Mouse (Mus musculus) forebrain, embryonic 16.5 days (tissue): ENCODE measurements around the gene Nppa. TPM values are rescaled to one million over a fixed set of nuclear protein-coding genes. Genes with fewer than 3 reads are reported as not detected.

Experiments used
- ATAC-seq: fragments of 200-750 bp; cut with Nextera tagmentation; 2 replicates; pipeline ENCODE4 v1.8.0; 2017; ENCODE audit warnings: mild to moderate bottlenecking, moderate library complexity
- H3K27ac ChIP-seq: fragments of 300-500 bp; sonication (generic); 2 replicates; pipeline ENCODE4 v1.5.1; 2014; ENCODE audit warnings: low read length, control low read depth
- H3K27me3 ChIP-seq: fragments of 300-500 bp; sonication (generic); replicated peaks from 2 replicates; pipeline ENCODE4 v1.6.1; 2014; ENCODE audit warnings: low read length; ENCODE audit not compliant: control insufficient read depth, insufficient read depth
- H3K36me3 ChIP-seq: fragments of 300-500 bp; sonication (generic); 2 replicates; pipeline ENCODE4 v1.6.1; 2014; ENCODE audit not compliant: control insufficient read depth, insufficient read depth
- H3K4me1 ChIP-seq: fragments of 300-500 bp; sonication (generic); replicated peaks from 2 replicates; pipeline ENCODE4 v1.6.1; 2014; ENCODE audit warnings: low read length; ENCODE audit not compliant: control insufficient read depth, insufficient read depth
- H3K4me2 ChIP-seq: fragments of 300-500 bp; sonication (generic); 2 replicates; pipeline ENCODE4 v1.6.1; 2014; ENCODE audit warnings: mild to moderate bottlenecking, low read length, control low read depth
- H3K4me3 ChIP-seq: fragments of 300-500 bp; sonication (generic); replicated peaks from 2 replicates; pipeline ENCODE4 v1.5.1; 2014; ENCODE audit warnings: mild to moderate bottlenecking, low read length, control low read depth
- H3K9ac ChIP-seq: fragments of 300-500 bp; sonication (generic); replicated peaks from 2 replicates; pipeline ENCODE4 v1.6.1; 2014; ENCODE audit warnings: low read depth, low read length, control low read depth
- H3K9me3 ChIP-seq: fragments of 300-500 bp; sonication (generic); 2 replicates; pipeline ENCODE4 v1.6.1; 2016; ENCODE audit warnings: low read length; ENCODE audit not compliant: control insufficient read depth
- WGBS: fragments of 180-500 bp; shearing (Covaris S2); extraction: QIAGEN DNeasy Blood & Tissue Kit; methylation state at CpG from one replicate; pipeline ENCODE4 v1.1.7; 2014; 5-methylcytosine and 5-hydroxymethylcytosine counted together
- polyA plus RNA-seq: library from polyadenylated mRNA; unstranded; fragments of >200 nt; fragmentation: Nextera tagmentation; extraction: Ambion mirVana; gene quantifications from 2 replicates; pipeline ENCODE4 v1.2.1, GENCODE M21; 2015

Gene Nppa
- polyA plus RNA-seq, 1 experiment from 2014 or later, result not detected

- H3K4me3 ChIP-seq, result no peak overlapping the region
- H3K4me2 ChIP-seq, result no peak overlapping the region
- peaks cover 13% of the 10 kb centered on the region; the same call in 1 of the 2 replicates for H3K36me3 ChIP-seq
- H3K27ac ChIP-seq, result no peak overlapping the region
- no peaks in the 10 kb centered on the region for H3K4me1 ChIP-seq
- no peaks in the 10 kb centered on the region for H3K9me3 ChIP-seq
- no peak for ATAC-seq
- 88% methylated on average over 5 of the region's 5 CpGs for whole genome bisulfite sequencing
- no peaks in the 10 kb centered on the region for H3K27me3 ChIP-seq
- no peak overlapping the region for H3K9ac ChIP-seq
Measured at GRCm38 (mm10) chr4:148030506-148030905, 30.0 kb downstream of the Nppa start.

- Histone ChIP-seq H3K4me2 (no peak overlapping the region), H3K4me3 (no peak overlapping the region), H3K27me3 (no peaks in the 10 kb centered on the region), H3K27ac (no peak overlapping the region), H3K9ac (no peak overlapping the region), H3K4me1 (peaks cover 7% of the 10 kb centered on the region), H3K9me3 (no peaks in the 10 kb centered on the region), H3K36me3 (peaks cover 6% of the 10 kb centered on the region; the same call in 1 of the 2 replicates)
- 72% methylated on average over 7 of the region's 7 CpGs for WGBS
- ATAC-seq, result no peak
Measured at GRCm38 (mm10) chr4:148033858-148034410, 33.4 kb downstream of the Nppa start.

- no peaks in the 10 kb centered on the region for H3K36me3 ChIP-seq
- no peaks in the 10 kb centered on the region for H3K27me3 ChIP-seq
- no peak for ATAC-seq
- no peak overlapping the region for H3K27ac ChIP-seq
- no peak overlapping the region for H3K4me3 ChIP-seq
- H3K9me3 ChIP-seq, result no peaks in the 10 kb centered on the region
- no peak overlapping the region for H3K4me2 ChIP-seq
- 91% methylated on average over 3 of the region's 3 CpGs for WGBS
- H3K9ac ChIP-seq, result no peak overlapping the region
- peaks cover 18% of the 10 kb centered on the region for H3K4me1 ChIP-seq
Measured at GRCm38 (mm10) chr4:148035440-148035839, 34.9 kb downstream of the Nppa start.

- H3K4me2 ChIP-seq, result peak overlapping the region; percentile 53
- 6% methylated on average over 26 of the region's 26 CpGs for WGBS
- no peaks in the 10 kb centered on the region for H3K27me3 ChIP-seq
- peaks cover 39% of the 10 kb centered on the region for H3K4me1 ChIP-seq
- ATAC-seq, result peak; percentile 4
- H3K36me3 ChIP-seq, result no peaks in the 10 kb centered on the region
- no peaks in the 10 kb centered on the region for H3K9me3 ChIP-seq
- H3K4me3 ChIP-seq, result peak overlapping the region; percentile 62
- peak overlapping the region; percentile 70 for H3K9ac ChIP-seq
- peak overlapping the region; percentile 89 for H3K27ac ChIP-seq
Measured at GRCm38 (mm10) chr4:148038079-148038599, 37.6 kb downstream of the Nppa start.

DNA sequence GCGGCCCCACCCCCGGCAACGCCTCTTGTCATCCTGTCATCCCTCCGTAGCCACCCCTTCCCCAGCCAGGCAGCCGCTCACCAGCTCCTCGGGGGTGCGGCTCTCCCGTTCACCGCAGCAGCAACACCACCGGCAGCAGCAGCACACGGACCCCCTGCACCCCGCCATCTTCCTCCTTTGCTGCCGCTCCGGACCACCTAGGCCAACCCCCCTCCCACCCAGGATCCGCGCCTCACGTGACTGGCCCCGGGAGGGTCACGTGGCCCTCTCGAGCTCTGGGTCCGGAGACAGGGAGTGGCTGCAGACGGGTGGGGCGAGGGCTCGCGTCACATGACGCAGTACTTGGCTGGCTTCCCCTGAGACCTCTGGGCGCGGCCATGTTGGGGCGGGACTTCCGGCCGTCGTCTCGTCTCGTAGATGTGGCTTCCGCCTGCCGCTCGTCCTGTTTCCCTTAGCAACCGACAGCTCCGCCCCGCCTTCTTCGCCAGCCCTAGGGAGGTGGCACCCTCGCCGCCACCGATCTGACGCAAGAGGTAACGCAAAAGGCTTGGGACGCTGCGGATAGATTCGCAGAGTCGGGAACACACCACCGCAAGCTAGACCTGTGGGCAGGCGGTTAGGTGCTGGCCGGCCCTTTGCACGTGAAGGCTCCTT lies 38.2 kb downstream of the Nppa start, which contains the start of the genes Clcn6 and Mthfr:
Clcn6 (minus strand) TSS at position 222 of the 654 bp plus-strand sequence.
Mthfr (plus strand) TSS at position 478 of the 654 bp plus-strand sequence.
- no peaks in the 10 kb centered on the region for H3K9me3 ChIP-seq
- H3K4me2 ChIP-seq, result peak within 1 kb of the TSS; percentile 65
- H3K4me1 ChIP-seq, result peaks cover 39% of the 10 kb centered on the region
- peak; percentile 95 for ATAC-seq
- peak within 1 kb of the TSS; percentile 78 for H3K9ac ChIP-seq
- H3K36me3 ChIP-seq, result no peaks in the 10 kb centered on the region
- no peaks in the 10 kb centered on the region for H3K27me3 ChIP-seq
- peak within 1 kb of the TSS; percentile 89 for H3K27ac ChIP-seq
- under 1% methylated on average over 54 of the region's 54 CpGs for WGBS
- peak within 1 kb of the TSS; percentile 62 for H3K4me3 ChIP-seq

- Histone ChIP-seq H3K9me3 (no peaks in the 10 kb centered on the region), H3K9ac (peak overlapping the region; percentile 78), H3K4me2 (peak overlapping the region; percentile 65), H3K4me1 (peaks cover 39% of the 10 kb centered on the region), H3K36me3 (no peaks in the 10 kb centered on the region; the same call in 1 of the 2 replicates), H3K4me3 (peak overlapping the region; percentile 62), H3K27ac (peak overlapping the region; percentile 61), H3K27me3 (no peaks in the 10 kb centered on the region)
- 15% methylated on average over 19 of the region's 19 CpGs for WGBS
- 0 out of 2 replicates have a peak, but pooled peaks have one; percentile 0 for ATAC-seq
Measured at GRCm38 (mm10) chr4:148039254-148040028, 38.9 kb downstream of the Nppa start.

DNA sequence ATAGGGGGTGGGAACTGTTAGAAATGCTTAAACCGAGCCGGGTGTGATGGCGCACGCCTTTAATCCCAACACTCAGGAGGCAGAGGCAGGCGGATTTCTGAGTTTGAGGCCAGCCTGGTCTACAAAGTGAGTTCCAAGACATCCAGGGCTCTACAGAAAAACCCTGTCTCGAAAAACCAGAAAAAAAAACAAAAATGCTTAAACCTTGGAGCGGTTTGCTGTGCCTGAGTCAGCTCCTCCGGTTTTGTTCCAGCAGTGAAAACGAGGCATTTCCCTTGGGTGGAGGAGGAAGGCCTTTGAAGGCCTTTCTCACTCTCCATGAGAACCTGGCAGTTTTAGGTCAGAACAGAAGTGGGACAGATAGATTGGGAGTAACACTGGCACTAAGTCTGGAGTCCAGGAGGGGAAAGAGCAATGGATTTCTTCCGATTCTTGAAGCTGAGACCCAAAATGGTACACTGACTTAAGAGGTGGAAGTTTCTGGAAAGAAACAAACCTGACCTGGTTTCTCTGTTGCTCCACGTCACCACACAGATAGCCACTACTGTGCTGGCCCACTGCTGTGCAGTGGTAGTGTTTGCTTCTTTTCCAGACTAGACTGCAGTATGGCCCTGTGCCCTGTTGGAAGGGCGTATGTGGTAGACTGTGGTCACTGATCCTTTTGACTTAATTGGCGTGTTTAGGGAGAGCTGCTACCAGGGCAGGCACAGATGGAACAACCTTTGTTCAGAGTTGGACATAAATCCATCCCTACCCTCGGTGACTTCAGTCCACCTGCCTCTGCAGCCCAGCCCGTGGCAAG lies 39.7 kb downstream of the Nppa start:
- ATAC-seq, result no peak
- H3K27me3 ChIP-seq, result no peaks in the 10 kb centered on the region
- H3K4me3 ChIP-seq, result peak overlapping the region; percentile 41
- H3K27ac ChIP-seq, result peak overlapping the region; percentile 21; the same call in 1 of the 2 replicates
- no peaks in the 10 kb centered on the region; the same call in 1 of the 2 replicates for H3K36me3 ChIP-seq
- peak overlapping the region; percentile 50; the same call in 1 of the 2 replicates for H3K9ac ChIP-seq
- 62% methylated on average over 15 of the region's 15 CpGs for WGBS
- peaks cover 39% of the 10 kb centered on the region for H3K4me1 ChIP-seq
- H3K4me2 ChIP-seq, result peak overlapping the region; percentile 65
- H3K9me3 ChIP-seq, result no peaks in the 10 kb centered on the region

DNA sequence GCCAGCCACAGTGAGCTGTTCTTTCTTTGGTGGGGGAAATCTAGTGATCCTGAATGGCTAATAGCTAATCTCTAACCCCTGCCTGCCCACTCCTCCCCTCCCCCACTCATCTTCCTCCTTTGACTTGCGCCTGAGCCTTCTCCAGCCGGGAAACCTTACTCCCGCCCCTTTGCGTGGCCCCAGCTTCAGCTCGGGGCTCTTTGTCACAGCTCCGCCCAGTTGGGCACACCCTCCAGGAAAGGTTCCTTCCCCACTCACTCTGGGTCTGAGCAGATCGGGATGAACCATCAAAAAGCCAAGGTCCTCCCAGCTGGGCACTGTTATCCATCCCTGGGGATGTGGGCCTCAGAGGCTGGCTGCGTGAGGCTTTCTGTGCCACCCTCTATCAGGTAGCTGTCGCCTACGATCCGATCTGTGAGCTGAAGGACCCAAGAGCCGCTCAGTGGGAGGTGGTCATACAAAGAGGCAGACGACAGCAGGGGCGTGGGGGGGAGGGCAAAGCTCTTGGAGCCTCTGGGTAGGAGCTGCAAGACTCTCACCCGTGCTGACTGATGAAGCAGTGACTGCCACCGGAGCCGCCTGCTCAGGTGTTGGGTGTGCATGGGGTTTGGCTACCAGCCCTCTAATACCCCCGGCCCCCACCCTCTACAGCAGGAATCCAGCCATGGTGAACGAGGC lies 40.5 kb downstream of the Nppa start:
- Histone ChIP-seq H3K4me1 (peaks cover 39% of the 10 kb centered on the region), H3K9ac (peak overlapping the region; percentile 50), H3K4me2 (peak overlapping the region; percentile 56), H3K36me3 (no peaks in the 10 kb centered on the region; the same call in 1 of the 2 replicates), H3K9me3 (no peaks in the 10 kb centered on the region), H3K4me3 (peak overlapping the region; percentile 41), H3K27me3 (no peaks in the 10 kb centered on the region), H3K27ac (0 out of 2 replicates have a peak overlapping the region, but pooled peaks have one; percentile 21)
- no peak for ATAC-seq
- WGBS, result under 1% methylated on average over 19 of the region's 19 CpGs
